Mouse (Mus musculus): ENCODE results near the gene Ttc13. TPM values are rescaled to one million over a fixed set of nuclear protein-coding genes. Genes with fewer than 3 reads are reported as not detected.

Ttc13 gene
- polyA plus RNA-seq, 1 experiment from 2014 or later, result 27.5 TPM

GRCm38 (mm10) chr8:124700271-124700670 lies 21.5 kb downstream of the Ttc13 start:
- H3K4me3 ChIP-seq (ENCODE audit: low read length), result no peak overlapping the region
- no peaks in the 10 kb centered on the region for H3K4me1 ChIP-seq (ENCODE audit: control insufficient read depth, insufficient read depth, low read length)
- H3K9ac ChIP-seq (ENCODE audit: low read length), result no peak overlapping the region
- H3K27me3 ChIP-seq (ENCODE audit: control insufficient read depth, insufficient read depth, low read length), result no peaks in the 10 kb centered on the region
- no peaks in the 10 kb centered on the region for H3K9me3 ChIP-seq (replicated peaks; ENCODE audit: control insufficient read depth, low read length)
- H3K27ac ChIP-seq (ENCODE audit: low read length), result no peak overlapping the region; the same call in 1 of the 2 replicates
- H3K36me3 ChIP-seq (ENCODE audit: control insufficient read depth, insufficient read depth), result peaks cover 11% of the 10 kb centered on the region
- ATAC-seq (replicated peaks; ENCODE audit: extremely low read depth, insufficient read depth, low FRiP score), result no peak
- no peak overlapping the region for H3K4me2 ChIP-seq (ENCODE audit: low read depth, low read length)
- whole genome bisulfite sequencing, result 85% methylated on average over 5 of the region's 5 CpGs

DNA sequence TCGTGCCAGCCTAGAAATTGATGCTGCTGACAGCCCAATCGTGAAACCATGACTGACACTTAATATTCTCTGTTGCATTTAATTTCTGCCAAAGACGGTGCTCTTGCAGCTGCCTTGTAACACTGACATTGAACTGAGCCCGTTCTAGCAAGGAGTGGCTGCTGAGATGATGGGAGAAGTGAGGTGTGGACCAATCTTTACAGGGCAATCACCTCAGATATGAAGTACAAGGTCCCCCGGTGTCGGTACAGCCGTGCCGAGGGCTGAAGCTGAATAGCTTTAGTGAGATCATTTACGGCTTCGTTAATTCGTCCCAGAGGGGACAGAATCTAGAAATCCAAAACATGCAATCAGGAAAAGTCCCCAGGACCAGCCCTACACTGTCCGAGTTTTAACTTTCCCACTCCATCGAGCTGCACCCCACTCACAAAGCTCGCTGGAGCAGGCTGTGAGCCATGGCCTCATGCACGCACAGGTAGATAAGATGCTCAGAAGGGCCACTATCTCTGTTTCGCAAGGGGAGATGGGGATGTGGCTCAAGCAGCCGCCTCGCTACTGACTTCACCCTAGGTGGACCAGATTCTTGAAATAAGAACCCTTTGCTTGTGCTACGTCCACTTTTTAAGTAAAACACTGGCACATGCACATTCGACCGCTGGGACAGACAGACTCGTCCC lies 26.2 kb downstream of the Ttc13 start:
- no peaks in the 10 kb centered on the region for H3K27me3 ChIP-seq (ENCODE audit: control insufficient read depth, insufficient read depth, low read length)
- 89% methylated on average over 22 of the region's 22 CpGs for WGBS
- ATAC-seq (replicated peaks; ENCODE audit: extremely low read depth, insufficient read depth, low FRiP score), result no peak

DNA sequence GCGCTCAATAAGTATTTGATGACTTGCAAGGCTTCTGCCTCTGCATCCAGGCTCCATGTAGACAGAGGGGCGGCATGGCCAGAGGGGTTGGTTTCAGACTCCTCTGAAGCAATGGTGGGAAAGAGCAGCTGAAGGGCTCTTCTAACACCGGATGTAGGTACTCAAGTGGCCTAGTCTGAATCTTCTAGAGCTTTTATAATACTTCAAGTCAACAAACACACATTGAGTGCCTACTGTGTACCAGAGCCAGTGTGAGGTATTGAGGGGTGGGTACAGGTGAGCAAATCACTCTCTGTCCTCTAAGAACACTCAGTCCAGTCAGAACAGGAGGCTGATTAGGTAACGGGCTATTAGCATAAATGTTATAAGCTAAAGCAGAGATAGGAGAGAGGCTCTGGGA lies 30.1 kb downstream of the Ttc13 start:
- 93% methylated on average over 4 of the region's 4 CpGs for WGBS
- no peaks in the 10 kb centered on the region for H3K27me3 ChIP-seq (ENCODE audit: control insufficient read depth, insufficient read depth, low read length)
- no peak for ATAC-seq (replicated peaks; ENCODE audit: extremely low read depth, insufficient read depth, low FRiP score)

More for the DNA sequence above, 26.2 kb downstream of the Ttc13 start:
- no peak overlapping the region for H3K27ac ChIP-seq (ENCODE audit: low read length)
- H3K9me3 ChIP-seq (replicated peaks; ENCODE audit: control insufficient read depth, low read length), result no peaks in the 10 kb centered on the region
- H3K4me2 ChIP-seq (ENCODE audit: low read depth, low read length), result no peak overlapping the region
- H3K9ac ChIP-seq (ENCODE audit: low read length), result no peak overlapping the region
- H3K36me3 ChIP-seq (ENCODE audit: control insufficient read depth, insufficient read depth), result peaks cover 17% of the 10 kb centered on the region
- no peak overlapping the region for H3K4me3 ChIP-seq (ENCODE audit: low read length)
- H3K4me1 ChIP-seq (ENCODE audit: control insufficient read depth, insufficient read depth, low read length), result no peaks in the 10 kb centered on the region

GRCm38 (mm10) chr8:124688899-124689298 lies 32.9 kb downstream of the Ttc13 start:
- H3K27ac ChIP-seq (ENCODE audit: low read length), result no peak overlapping the region
- no peak overlapping the region for H3K4me3 ChIP-seq (ENCODE audit: low read length)
- no peaks in the 10 kb centered on the region for H3K9me3 ChIP-seq (replicated peaks; ENCODE audit: control insufficient read depth, low read length)
- WGBS, result 86% methylated on average over 13 of the region's 13 CpGs
- H3K36me3 ChIP-seq (ENCODE audit: control insufficient read depth, insufficient read depth), result peaks cover 12% of the 10 kb centered on the region; the same call in 1 of the 2 replicates
- no peak overlapping the region for H3K9ac ChIP-seq (ENCODE audit: low read length)
- ATAC-seq (replicated peaks; ENCODE audit: extremely low read depth, insufficient read depth, low FRiP score), result no peak
- H3K4me2 ChIP-seq (ENCODE audit: low read depth, low read length), result no peak overlapping the region
- no peaks in the 10 kb centered on the region for H3K4me1 ChIP-seq (ENCODE audit: control insufficient read depth, insufficient read depth, low read length)
- H3K27me3 ChIP-seq (ENCODE audit: control insufficient read depth, insufficient read depth, low read length), result no peaks in the 10 kb centered on the region

More for the DNA sequence above, 30.1 kb downstream of the Ttc13 start:
- no peak overlapping the region for H3K27ac ChIP-seq (ENCODE audit: low read length)
- H3K36me3 ChIP-seq (ENCODE audit: control insufficient read depth, insufficient read depth), result peaks cover 11% of the 10 kb centered on the region; the same call in 1 of the 2 replicates
- H3K4me3 ChIP-seq (ENCODE audit: low read length), result no peak overlapping the region
- no peaks in the 10 kb centered on the region for H3K4me1 ChIP-seq (ENCODE audit: control insufficient read depth, insufficient read depth, low read length)
- no peak overlapping the region for H3K9ac ChIP-seq (ENCODE audit: low read length)
- H3K9me3 ChIP-seq (replicated peaks; ENCODE audit: control insufficient read depth, low read length), result no peaks in the 10 kb centered on the region
- H3K4me2 ChIP-seq (ENCODE audit: low read depth, low read length), result no peak overlapping the region

DNA sequence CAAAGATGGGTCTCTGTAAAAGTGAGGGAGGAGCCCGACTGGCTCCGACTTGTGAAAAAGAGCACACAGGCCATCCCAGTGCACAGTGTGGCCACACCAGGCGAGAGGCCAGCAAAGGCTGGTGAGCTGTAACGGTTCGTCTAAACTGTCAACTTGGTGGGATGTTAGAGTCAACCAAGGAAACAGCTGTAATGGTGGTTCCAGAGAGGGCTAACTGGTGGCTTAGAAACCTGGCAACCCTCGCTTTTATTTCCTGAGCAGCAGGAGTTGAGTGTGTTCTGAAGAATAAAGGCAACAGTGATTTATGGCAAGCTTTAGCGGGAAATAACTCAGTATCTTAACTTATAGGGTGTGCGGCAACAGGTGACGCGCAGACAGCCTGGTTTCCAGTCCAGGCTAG lies 39.6 kb downstream of the Ttc13 start:
- H3K36me3 ChIP-seq (ENCODE audit: control insufficient read depth, insufficient read depth), result peaks cover 32% of the 10 kb centered on the region

DNA sequence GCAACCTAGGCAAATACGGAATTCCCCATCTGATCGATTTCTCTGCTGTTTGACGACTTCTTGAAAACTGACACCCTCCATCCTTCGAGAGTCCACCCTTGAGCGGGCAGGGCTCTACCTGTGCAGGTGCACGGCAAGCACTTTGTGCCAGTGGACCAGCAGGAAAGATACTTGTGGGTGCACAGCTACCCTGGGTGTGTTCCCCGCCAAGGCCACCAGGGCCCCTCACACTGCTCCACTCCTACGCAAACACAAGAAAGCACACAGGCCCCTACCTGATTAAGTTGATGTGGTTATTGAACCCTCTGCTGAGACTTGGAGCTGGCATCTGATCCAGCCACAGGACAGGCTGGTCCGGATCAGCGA lies 40.0 kb downstream of the Ttc13 start:
- ATAC-seq (replicated peaks; ENCODE audit: extremely low read depth, insufficient read depth, low FRiP score), result no peak
- no peak overlapping the region for H3K27ac ChIP-seq (ENCODE audit: low read length)
- H3K27me3 ChIP-seq (ENCODE audit: control insufficient read depth, insufficient read depth, low read length), result no peaks in the 10 kb centered on the region

More for the DNA sequence above, 39.6 kb downstream of the Ttc13 start:
- H3K27me3 ChIP-seq (ENCODE audit: control insufficient read depth, insufficient read depth, low read length), result no peaks in the 10 kb centered on the region
- no peak overlapping the region for H3K4me2 ChIP-seq (ENCODE audit: low read depth, low read length)
- H3K9me3 ChIP-seq (replicated peaks; ENCODE audit: control insufficient read depth, low read length), result no peaks in the 10 kb centered on the region
- no peak overlapping the region for H3K4me3 ChIP-seq (ENCODE audit: low read length)
- 93% methylated on average over 10 of the region's 10 CpGs for WGBS
- ATAC-seq (replicated peaks; ENCODE audit: extremely low read depth, insufficient read depth, low FRiP score), result no peak
- H3K9ac ChIP-seq (ENCODE audit: low read length), result no peak overlapping the region
- H3K4me1 ChIP-seq (ENCODE audit: control insufficient read depth, insufficient read depth, low read length), result 0 out of 2 replicates have a peak, but pooled peaks cover 2% of the 10 kb centered on the region
- H3K27ac ChIP-seq (ENCODE audit: low read length), result no peak overlapping the region

GRCm38 (mm10) chr8:124681077-124681791 lies 40.5 kb downstream of the Ttc13 start:
- Histone ChIP-seq H3K9me3 (replicated peaks; ENCODE audit: control insufficient read depth, low read length) (no peaks in the 10 kb centered on the region), H3K4me3 (ENCODE audit: low read length) (no peak overlapping the region), H3K4me2 (ENCODE audit: low read depth, low read length) (no peak overlapping the region), H3K36me3 (ENCODE audit: control insufficient read depth, insufficient read depth) (peaks cover 32% of the 10 kb centered on the region), H3K4me1 (ENCODE audit: control insufficient read depth, insufficient read depth, low read length) (0 out of 2 replicates have a peak, but pooled peaks cover 2% of the 10 kb centered on the region), H3K9ac (ENCODE audit: low read length) (no peak overlapping the region), H3K27ac (ENCODE audit: low read length) (no peak overlapping the region), H3K27me3 (ENCODE audit: control insufficient read depth, insufficient read depth, low read length) (no peaks in the 10 kb centered on the region)
- WGBS, result 80% methylated on average over 10 of the region's 10 CpGs
- no peak for ATAC-seq (replicated peaks; ENCODE audit: extremely low read depth, insufficient read depth, low FRiP score)

More for the DNA sequence above, 40.0 kb downstream of the Ttc13 start:
- 77% methylated on average over 10 of the region's 10 CpGs for WGBS
- Histone ChIP-seq H3K36me3 (ENCODE audit: control insufficient read depth, insufficient read depth) (peaks cover 32% of the 10 kb centered on the region), H3K9ac (ENCODE audit: low read length) (no peak overlapping the region), H3K4me1 (ENCODE audit: control insufficient read depth, insufficient read depth, low read length) (0 out of 2 replicates have a peak, but pooled peaks cover 2% of the 10 kb centered on the region), H3K4me3 (ENCODE audit: low read length) (no peak overlapping the region), H3K4me2 (ENCODE audit: low read depth, low read length) (no peak overlapping the region), H3K9me3 (replicated peaks; ENCODE audit: control insufficient read depth, low read length) (no peaks in the 10 kb centered on the region)

- H3K36me3 ChIP-seq (ENCODE audit: control insufficient read depth, insufficient read depth), result peaks cover 20% of the 10 kb centered on the region
- 93% methylated on average over 13 of the region's 13 CpGs for WGBS
Observed at GRCm38 (mm10) chr8:124678246-124678645, 43.5 kb downstream of the Ttc13 start.

GRCm38 (mm10) chr8:124677486-124677885 lies 44.3 kb downstream of the Ttc13 start:
- Histone ChIP-seq H3K9ac (ENCODE audit: low read length) (peak overlapping the region; percentile 22), H3K27me3 (ENCODE audit: control insufficient read depth, insufficient read depth, low read length) (no peaks in the 10 kb centered on the region), H3K4me2 (ENCODE audit: low read depth, low read length) (no peak overlapping the region), H3K27ac (ENCODE audit: low read length) (no peak overlapping the region), H3K36me3 (ENCODE audit: control insufficient read depth, insufficient read depth) (peaks cover 14% of the 10 kb centered on the region), H3K9me3 (replicated peaks; ENCODE audit: control insufficient read depth, low read length) (no peaks in the 10 kb centered on the region), H3K4me1 (ENCODE audit: control insufficient read depth, insufficient read depth, low read length) (0 out of 2 replicates have a peak, but pooled peaks cover 2% of the 10 kb centered on the region), H3K4me3 (ENCODE audit: low read length) (no peak overlapping the region)
- 41% methylated on average over 12 of the region's 12 CpGs for WGBS
- peak; percentile 81 for ATAC-seq (replicated peaks; ENCODE audit: extremely low read depth, insufficient read depth, low FRiP score)

More at GRCm38 (mm10) chr8:124678246-124678645, 43.5 kb downstream of the Ttc13 start:
- Histone ChIP-seq H3K4me3 (ENCODE audit: low read length) (no peak overlapping the region), H3K4me2 (ENCODE audit: low read depth, low read length) (no peak overlapping the region), H3K9me3 (replicated peaks; ENCODE audit: control insufficient read depth, low read length) (no peaks in the 10 kb centered on the region), H3K9ac (ENCODE audit: low read length) (no peak overlapping the region), H3K27me3 (ENCODE audit: control insufficient read depth, insufficient read depth, low read length) (no peaks in the 10 kb centered on the region), H3K4me1 (ENCODE audit: control insufficient read depth, insufficient read depth, low read length) (0 out of 2 replicates have a peak, but pooled peaks cover 2% of the 10 kb centered on the region), H3K27ac (ENCODE audit: low read length) (no peak overlapping the region)
- ATAC-seq (replicated peaks; ENCODE audit: extremely low read depth, insufficient read depth, low FRiP score), result no peak

All from heart, embryonic 16.5 days (tissue).